Mouse (Mus musculus) ovary, postnatal 14 days (tissue): ENCODE measurements around the gene Robo1.
A peak's percentile ranks its signal among the peaks of the same experiment; 100 is the strongest.

Source experiments
- DNase-seq: peaks from one replicate; pipeline ENCODE4 v3.0.0; 2022; ENCODE audit warnings: low spot score

The Robo1 gene

GRCm38 (mm10) chr16:72737154-72737553, 429.0 kb downstream of the Robo1 start:
- DNase-seq: peak; percentile 18

DNA sequence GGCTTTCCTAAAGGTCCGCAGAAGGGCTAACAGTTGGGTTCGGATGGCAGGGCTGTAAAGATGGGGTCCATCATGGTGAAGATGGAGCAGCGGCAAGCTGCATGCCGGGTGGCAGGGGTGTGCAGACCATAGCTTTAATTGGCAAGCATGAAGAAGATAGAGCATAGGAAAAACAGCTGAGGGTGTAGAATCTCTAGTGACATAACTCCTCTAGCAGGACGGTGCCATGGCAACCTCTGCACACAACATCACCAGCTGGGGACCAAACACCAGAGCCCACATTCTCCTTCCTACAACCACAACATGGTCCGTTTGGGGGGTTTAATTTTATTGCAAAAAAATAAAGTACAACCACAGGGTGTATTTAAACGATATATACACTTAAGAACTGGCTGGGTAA, 432.1 kb downstream of the Robo1 start:
- DNase-seq: no peak

DNA sequence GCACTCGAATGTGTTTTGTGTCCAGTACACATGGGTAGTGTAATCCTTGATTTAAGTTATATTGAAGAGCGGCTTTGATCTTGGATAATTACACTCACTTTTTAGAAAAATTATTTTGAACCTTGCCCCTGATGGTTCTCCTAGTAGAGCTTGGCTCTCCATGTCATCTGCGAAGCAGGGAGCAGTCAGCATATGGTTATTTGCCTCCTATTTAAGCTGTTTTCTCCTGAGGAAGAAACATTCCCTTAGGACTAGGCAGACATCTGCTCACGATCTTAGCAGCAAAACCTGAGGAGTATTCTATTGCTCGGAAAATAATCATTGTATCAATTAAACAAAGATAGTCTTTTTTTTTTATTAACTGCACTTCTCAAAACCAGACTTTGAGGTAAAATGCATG, 439.6 kb downstream of the Robo1 start:
- no peak for DNase-seq

GRCm38 (mm10) chr16:72765128-72765913, 457.2 kb downstream of the Robo1 start:
- no peak for DNase-seq

GRCm38 (mm10) chr16:72769214-72769834, 461.2 kb downstream of the Robo1 start:
- DNase-seq: no peak

DNA sequence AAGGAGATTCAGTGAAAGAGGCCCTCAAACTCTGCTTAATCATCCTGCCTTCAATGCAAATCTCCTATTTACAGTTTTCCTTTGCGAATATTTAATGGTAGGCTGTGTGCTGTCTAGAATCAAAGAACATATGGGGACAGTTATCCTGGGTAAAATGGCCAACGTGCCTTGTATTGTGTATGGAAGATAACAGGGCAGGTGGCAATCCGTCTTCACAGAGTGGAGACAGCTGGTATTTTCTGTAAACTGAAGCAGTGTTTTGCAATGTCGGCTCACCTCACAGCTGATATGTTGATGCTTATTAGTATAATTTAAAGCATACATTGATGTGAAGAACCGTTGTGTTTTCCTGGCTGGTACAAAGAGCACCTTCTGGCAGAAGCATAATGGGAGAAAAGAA, 464.2 kb downstream of the Robo1 start:
- DNase-seq: no peak

- DNase-seq: no peak
Measured at GRCm38 (mm10) chr16:72773034-72773433, 464.9 kb downstream of the Robo1 start.

GRCm38 (mm10) chr16:72778520-72778919, 470.4 kb downstream of the Robo1 start:
- no peak for DNase-seq

- no peak for DNase-seq
Measured at GRCm38 (mm10) chr16:72782171-72782570, 474.1 kb downstream of the Robo1 start.

- DNase-seq: no peak
Measured at GRCm38 (mm10) chr16:72786079-72786478, 478.0 kb downstream of the Robo1 start.

GRCm38 (mm10) chr16:72786636-72787035, 478.5 kb downstream of the Robo1 start:
- no peak for DNase-seq

- no peak for DNase-seq
Measured at GRCm38 (mm10) chr16:72788017-72788416, 479.9 kb downstream of the Robo1 start.

DNA sequence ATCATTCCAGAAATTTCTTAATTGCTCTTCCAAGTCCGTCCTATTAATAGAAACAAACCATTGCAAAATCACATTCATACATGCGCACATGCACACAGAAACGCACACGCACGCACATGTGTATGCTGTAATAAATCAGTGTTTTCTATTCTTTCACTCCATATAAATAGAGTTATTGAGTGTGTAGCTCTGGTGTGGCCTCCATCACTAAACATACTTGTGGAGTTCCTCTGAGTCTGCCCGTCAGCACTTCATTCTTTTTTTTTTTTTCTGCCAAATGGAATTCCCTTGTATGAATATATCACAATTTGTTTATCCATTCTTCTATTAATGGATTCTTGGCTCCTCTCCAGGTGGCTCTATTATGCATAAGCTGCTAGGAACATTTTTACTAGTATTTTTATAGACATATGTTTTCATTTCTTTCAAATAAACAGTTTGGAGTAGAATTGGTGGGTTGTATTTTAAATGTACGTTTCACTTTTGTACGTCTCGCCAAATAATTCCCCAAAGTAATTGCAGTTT, 483.1 kb downstream of the Robo1 start:
- DNase-seq: no peak

DNA sequence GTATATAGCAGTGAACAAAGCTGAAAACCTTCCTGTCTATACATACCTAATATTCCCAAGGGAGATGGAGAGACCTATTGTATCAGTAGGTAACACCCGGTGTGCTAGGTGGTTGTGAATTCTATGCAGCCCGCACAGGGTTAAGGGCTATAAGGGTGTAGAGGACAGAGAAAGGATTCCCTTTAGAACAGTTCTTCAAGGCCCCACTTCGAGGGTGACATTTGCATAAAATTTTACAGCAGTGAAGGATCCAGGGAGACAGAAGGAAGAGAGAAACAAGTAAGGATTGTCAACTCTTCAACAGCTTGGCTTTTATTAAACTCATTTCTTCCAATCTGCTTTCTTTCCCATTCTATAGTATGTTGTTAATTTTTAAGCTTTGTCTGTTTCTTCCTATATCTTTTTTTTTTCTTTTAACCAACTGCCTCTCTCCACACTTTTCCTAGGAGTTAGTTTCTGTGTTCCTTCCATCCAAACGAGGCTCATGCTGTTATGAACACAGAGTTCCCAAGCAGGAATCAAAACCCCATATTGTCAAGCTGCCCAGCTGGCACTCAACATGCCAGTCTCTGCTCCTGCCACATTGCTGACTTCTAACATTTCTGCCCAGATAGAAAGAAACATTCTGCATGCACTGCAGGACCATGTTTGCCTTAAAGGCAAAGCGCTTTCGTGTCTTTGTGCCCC, 486.7 kb downstream of the Robo1 start:
- DNase-seq: no peak

GRCm38 (mm10) chr16:72795379-72795712, 487.2 kb downstream of the Robo1 start:
- no peak for DNase-seq

- no peak for DNase-seq
Measured at GRCm38 (mm10) chr16:72798405-72798949, 490.4 kb downstream of the Robo1 start.

GRCm38 (mm10) chr16:72800121-72800749, 492.1 kb downstream of the Robo1 start:
- DNase-seq: no peak

DNA sequence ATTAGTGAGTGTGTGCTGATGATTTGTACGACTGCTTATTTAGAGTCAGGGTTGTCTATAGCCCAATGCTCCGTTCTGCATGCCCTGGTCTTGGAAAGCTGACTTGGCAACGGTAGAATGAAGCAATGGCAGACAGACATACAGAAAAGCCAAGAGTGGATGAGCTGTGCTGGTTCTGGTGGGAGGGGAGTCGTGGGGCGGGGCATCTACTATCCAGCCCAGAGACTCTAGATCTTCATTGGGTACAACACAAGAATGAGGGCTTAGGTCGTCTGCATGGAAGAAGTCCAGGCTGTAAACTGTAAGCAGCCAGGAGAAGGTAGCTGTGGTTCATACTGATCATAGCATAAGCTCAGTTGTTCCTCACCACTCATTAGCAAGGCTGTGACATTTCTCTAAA, 492.7 kb downstream of the Robo1 start:
- no peak for DNase-seq

DNA sequence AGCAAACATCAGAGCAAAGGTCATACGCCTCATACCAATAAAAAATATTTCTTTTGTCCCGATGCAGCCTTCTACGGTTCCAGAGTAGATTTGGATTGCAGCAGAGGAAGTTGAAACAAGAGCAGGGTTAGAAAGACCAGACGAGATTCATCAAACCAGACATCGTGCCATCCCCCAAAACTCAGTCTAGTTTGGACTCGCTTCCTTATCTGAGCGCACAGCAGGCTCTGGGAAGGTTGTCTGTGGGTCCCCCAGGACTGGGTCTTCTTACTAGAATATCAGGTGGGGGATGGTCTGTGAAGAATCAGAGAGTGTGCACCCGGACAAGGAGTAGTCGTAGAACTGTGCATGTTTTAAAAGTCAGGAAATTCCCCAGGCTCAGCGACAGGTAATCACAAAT, 500.2 kb downstream of the Robo1 start:
- DNase-seq: no peak

- DNase-seq: no peak
Measured at GRCm38 (mm10) chr16:72810942-72811341, 502.8 kb downstream of the Robo1 start.

- DNase-seq: no peak
Measured at GRCm38 (mm10) chr16:72811494-72811893, 503.4 kb downstream of the Robo1 start.

- DNase-seq: no peak
Measured at GRCm38 (mm10) chr16:72811908-72812307, 503.8 kb downstream of the Robo1 start.
